Mouse (Mus musculus) central nervous system, embryonic 18 days (tissue): ENCODE results near the gene Zmym3. TPM values are rescaled to one million over a fixed set of nuclear protein-coding genes. Genes with fewer than 3 reads are reported as not detected.

ENCODE experiments used
- polyA plus RNA-seq: library from polyadenylated mRNA; depleted of rRNA; stranded (reverse); fragments of >200 nt; gene quantifications from 2 replicates; pipeline ENCODE4 v1.2.3, GENCODE M21; 2012; rRNA removed

The Zmym3 gene
- polyA plus RNA-seq, result 253 and 259 TPM in 2 replicates

DNA sequence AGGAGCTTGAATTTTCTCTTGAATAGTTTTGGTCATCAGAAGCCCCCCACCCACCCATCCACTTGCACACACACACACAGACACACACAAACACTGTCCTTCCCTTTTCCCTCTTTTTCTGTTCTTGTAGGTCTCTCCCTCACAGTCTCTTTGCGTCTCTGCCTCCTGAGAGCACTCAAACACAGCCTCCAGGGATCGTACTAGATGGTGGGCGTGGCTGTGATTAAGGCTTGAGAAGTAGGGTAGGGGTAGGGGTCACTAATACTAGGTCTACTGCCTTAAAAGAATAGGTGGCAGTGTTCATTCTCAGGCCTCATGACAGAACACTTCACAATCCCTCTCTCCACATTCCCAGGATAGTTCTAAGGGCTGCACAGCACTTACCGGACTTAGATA lies at the start of gene Zmym3:
Gene Zmym3, minus strand, starts transcription at position 150 of the 396 bp plus-strand sequence.

GRCm38 (mm10) chrX:101448886-101449475 lies 28.3 kb upstream of the Zmym3 start, which contains the start of gene Itgb1bp2:
Gene Itgb1bp2 (plus strand): TSS chrX:101449088.

DNA sequence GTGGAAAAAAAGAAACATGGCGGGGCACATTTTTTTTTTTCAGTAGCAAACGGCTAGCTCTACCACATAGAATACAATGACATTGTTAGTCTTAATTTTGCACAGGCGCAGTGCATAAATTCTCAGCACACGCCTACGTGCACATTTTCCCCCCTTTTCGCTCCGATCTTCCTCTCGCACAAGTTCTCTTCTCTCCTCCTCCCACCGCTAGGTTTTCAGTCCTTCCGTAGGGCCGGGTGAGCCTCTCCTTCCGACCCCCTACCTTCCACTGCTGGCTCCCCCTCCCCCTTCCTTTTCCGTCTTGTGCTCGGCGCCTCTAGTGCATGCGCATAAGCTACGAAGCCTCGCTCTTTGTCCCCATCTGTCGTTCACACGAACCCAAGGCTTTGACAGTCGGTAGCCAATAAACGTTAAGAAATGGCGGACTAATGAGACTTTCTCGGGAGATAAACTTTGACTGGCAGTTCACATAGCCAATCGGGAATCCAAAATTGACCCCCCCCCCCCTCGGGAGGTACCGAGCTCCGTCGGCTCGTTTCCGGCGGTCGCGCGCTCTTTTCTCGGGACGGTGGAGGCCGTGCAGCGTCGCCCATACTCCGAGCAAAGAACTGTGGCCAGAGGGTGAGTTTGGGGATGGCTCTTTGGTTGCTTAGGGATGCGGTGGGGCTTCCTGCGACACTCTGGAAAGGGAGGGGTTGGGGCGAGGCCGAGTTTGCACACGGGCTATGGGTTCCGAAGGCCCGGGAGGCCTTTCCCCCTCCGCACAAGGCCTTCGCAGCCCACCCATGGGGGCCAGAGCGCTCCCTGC lies 8.7 kb upstream of the Zmym3 start, which contains the start of gene Nono:
Gene Nono, plus strand, starts transcription at position 177 of the 808 bp plus-strand sequence.

DNA sequence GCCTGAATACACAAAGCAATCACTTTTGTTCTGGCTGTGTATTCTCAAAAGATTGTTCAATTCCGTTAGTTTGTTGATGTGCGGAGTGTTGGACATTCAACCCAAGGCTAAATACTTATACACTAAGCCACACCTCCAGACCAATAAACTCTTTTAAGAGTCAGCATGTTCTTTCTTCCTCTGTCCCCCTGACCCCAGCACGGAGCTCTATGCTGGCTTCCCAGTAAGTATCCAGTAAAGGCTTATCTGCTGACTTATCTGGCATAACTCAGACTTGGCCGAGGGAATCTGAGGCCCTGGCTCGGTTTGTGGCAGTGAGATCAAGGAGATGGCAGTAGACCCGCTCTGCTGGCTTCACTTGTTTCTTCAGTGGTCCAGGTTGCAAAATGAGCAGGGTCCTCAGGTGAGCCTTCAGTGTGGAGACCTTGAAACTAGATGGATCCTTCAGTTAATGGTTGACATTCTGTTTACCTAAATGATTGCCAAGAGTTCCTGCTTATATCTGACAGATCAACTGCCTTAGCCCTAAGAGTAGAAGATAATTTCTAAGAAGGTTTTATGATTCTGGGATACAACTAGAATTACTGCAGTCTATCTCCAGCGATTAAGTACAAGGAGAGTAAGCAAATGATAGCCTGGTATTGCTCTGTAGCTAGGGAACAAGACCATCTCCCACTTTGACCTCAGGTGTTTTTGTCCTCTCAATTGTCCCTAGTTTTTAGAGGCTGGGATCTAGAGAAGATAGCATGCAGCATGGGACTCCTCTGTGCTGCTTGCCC lies 44.3 kb downstream of the Zmym3 start, which contains the start of gene Gjb1:
Gene Gjb1, plus strand, starts transcription at position 189 of the 779 bp plus-strand sequence.

Other genes starting within 250 kb of the Zmym3 start
- 47.7 and 50.2 TPM in 2 replicates for gene Snx12, start 198.3 kb downstream of the Zmym3 start, polyA plus RNA-seq
- gene Foxo4, start 166.3 kb downstream of the Zmym3 start, polyA plus RNA-seq, result 8.2 TPM in 2 replicates
- 0.11 TPM in 1 of 2 replicates, not detected in the other for gene Gm614, start 156.9 kb downstream of the Zmym3 start, polyA plus RNA-seq
- 5.4 and 7.1 TPM in 2 replicates for gene Il2rg, start 152.6 kb downstream of the Zmym3 start, polyA plus RNA-seq
- not detected in 2 replicates for gene Gm20489, start 151.8 kb downstream of the Zmym3 start, polyA plus RNA-seq
- gene Med12, start 146.8 kb downstream of the Zmym3 start, polyA plus RNA-seq, result 46.2 and 47.2 TPM in 2 replicates
- gene Nlgn3, start 121.7 kb downstream of the Zmym3 start, polyA plus RNA-seq, result 48.5 and 52.8 TPM in 2 replicates
- gene Gjb1, start 44.5 kb downstream of the Zmym3 start, polyA plus RNA-seq, result 1.4 and 1.6 TPM in 2 replicates
- gene Nono, start 8.5 kb upstream of the Zmym3 start, polyA plus RNA-seq, result 291 and 300 TPM in 2 replicates
- 3.9 and 14.2 TPM in 2 replicates for gene Itgb1bp2, start 28.2 kb upstream of the Zmym3 start, polyA plus RNA-seq
- gene Taf1, start 111.9 kb upstream of the Zmym3 start, polyA plus RNA-seq, result 35.4 and 36.0 TPM in 2 replicates
- gene Ogt, start 219.2 kb upstream of the Zmym3 start, polyA plus RNA-seq, result 387 and 392 TPM in 2 replicates